Mouse (Mus musculus): ENCODE measurements around the gene Sccpdh.

DNA sequence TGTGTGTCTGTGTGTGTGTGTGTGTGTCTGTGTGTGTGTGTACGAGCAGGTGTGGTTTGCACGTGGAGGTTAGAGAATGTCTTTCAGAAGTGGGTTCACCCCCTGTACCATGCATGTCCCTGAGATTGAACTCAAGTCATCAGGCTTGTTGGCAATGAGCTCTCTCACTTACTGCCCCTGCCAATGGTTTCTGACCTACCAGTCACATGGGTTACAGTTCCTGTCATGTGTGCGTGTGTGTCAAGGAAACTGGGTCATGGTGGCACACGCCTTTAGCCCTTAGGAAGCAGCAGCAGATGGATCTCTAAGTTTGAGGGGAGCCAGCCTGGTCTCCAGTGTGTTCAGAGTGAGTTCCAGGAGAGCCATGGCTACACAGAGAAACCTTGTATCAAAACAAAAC, 25.3 kb upstream of the Sccpdh start:
- TF ChIP-seq UBTF (IDR thresholded peaks at IDR 0.05; ENCODE audit: low read depth, low read length) (no peak), E2F4 (IDR thresholded peaks at IDR 0.05; ENCODE audit: insufficient replicate concordance, low read depth, low read length) (no peak), CTCF (conservative IDR thresholded peaks at IDR 0.05 in 1 of 2, IDR thresholded peaks at IDR 0.05 in 1 of 2; ENCODE audit: low read depth in 2 of 2, low read length in 2 of 2) (no peak), POLR2A (IDR thresholded peaks at IDR 0.05; ENCODE audit: low read depth, low read length) (no peak), RCOR1 (conservative IDR thresholded peaks at IDR 0.05; ENCODE audit: low read depth, low read length) (no peak), USF1 (IDR thresholded peaks at IDR 0.05; ENCODE audit: low read depth, low read length) (peak; percentile 23), MAX (IDR thresholded peaks at IDR 0.05; ENCODE audit: low read length) (no peak)

Measured in CH12.LX (cell line).